Mouse (Mus musculus) stomach, embryonic 16.5 days (tissue): Measurements from ENCODE around the gene Mrto4. TPM values are rescaled to one million over a fixed set of nuclear protein-coding genes. Genes with fewer than 3 reads are reported as not detected.

Experiments used
- ATAC-seq: fragments of 200-750 bp; cut with Nextera tagmentation; 2 replicates; pipeline ENCODE4 v1.8.0; 2017; ENCODE audit warnings: moderate number of reproducible peaks, moderate TSS enrichment; ENCODE audit not compliant: insufficient read depth, low FRiP score
- H3K27ac ChIP-seq: fragments of 300-500 bp; sonication (generic); 2 replicates; pipeline ENCODE4 v1.5.1; 2014; ENCODE audit warnings: low read length
- H3K27me3 ChIP-seq: fragments of 300-500 bp; sonication (generic); 2 replicates; pipeline ENCODE4 v1.6.1; 2014; ENCODE audit warnings: low read length, control low read depth, mixed read lengths; ENCODE audit not compliant: control insufficient read depth, insufficient read depth
- H3K36me3 ChIP-seq: fragments of 300-500 bp; sonication (generic); 2 replicates; pipeline ENCODE4 v1.6.1; 2014; ENCODE audit warnings: low read length; ENCODE audit not compliant: control insufficient read depth, insufficient read depth
- H3K4me1 ChIP-seq: fragments of 300-500 bp; sonication (generic); 2 replicates; pipeline ENCODE4 v1.6.1; 2014; ENCODE audit warnings: low read length, control low read depth, mixed read lengths; ENCODE audit not compliant: control insufficient read depth, insufficient read depth
- H3K4me2 ChIP-seq: fragments of 300-500 bp; sonication (generic); 2 replicates; pipeline ENCODE4 v1.6.1; 2014; ENCODE audit warnings: low read depth, low read length, mixed read lengths
- H3K4me3 ChIP-seq: fragments of 300-500 bp; sonication (generic); replicated peaks from 2 replicates; pipeline ENCODE4 v1.5.1; 2014; ENCODE audit warnings: mild to moderate bottlenecking, low read length
- H3K9ac ChIP-seq: fragments of 300-500 bp; sonication (generic); 2 replicates; pipeline ENCODE4 v1.6.1; 2014; ENCODE audit warnings: low read length
- H3K9me3 ChIP-seq: fragments of 300-500 bp; sonication (generic); replicated peaks from 2 replicates; pipeline ENCODE4 v1.6.1; 2016; ENCODE audit warnings: low read length, control low read depth; ENCODE audit not compliant: control insufficient read depth
- WGBS: fragments of 180-500 bp; shearing (Covaris S2); extraction: QIAGEN DNeasy Blood & Tissue Kit; methylation state at CpG from one replicate; pipeline ENCODE4 v1.1.7; 2014; 5-methylcytosine and 5-hydroxymethylcytosine counted together
- polyA plus RNA-seq: library from polyadenylated mRNA; unstranded; fragments of >200 nt; fragmentation: Nextera tagmentation; extraction: Ambion mirVana; gene quantifications from 2 replicates; pipeline ENCODE4 v1.2.1, GENCODE M21; 2015

Mrto4 gene
- polyA plus RNA-seq, 1 experiment from 2014 or later = 87.1 TPM

GRCm38 (mm10) chr4:139345416-139346019 is 6.9 kb downstream of the Mrto4 start:
- Histone ChIP-seq H3K4me2 (no peak overlapping the region), H3K9ac (no peak overlapping the region), H3K4me1 (peaks cover 1% of the 10 kb centered on the region; the same call in 1 of the 2 replicates), H3K4me3 (no peak overlapping the region), H3K9me3 (no peaks in the 10 kb centered on the region), H3K27me3 (no peaks in the 10 kb centered on the region), H3K36me3 (peaks cover 13% of the 10 kb centered on the region; the same call in 1 of the 2 replicates), H3K27ac (no peak overlapping the region)
- ATAC-seq = no peak
- 81% methylated on average over 23 of the region's 23 CpGs for WGBS

GRCm38 (mm10) chr4:139343718-139344117 is 8.7 kb downstream of the Mrto4 start:
- no peak overlapping the region for H3K4me3 ChIP-seq
- H3K27ac ChIP-seq = no peak overlapping the region
- no peak; the same call in 1 of the 2 replicates for ATAC-seq
- no peaks in the 10 kb centered on the region for H3K4me1 ChIP-seq
- H3K9ac ChIP-seq = no peak overlapping the region
- H3K36me3 ChIP-seq = peaks cover 6% of the 10 kb centered on the region; the same call in 1 of the 2 replicates
- 61% methylated on average over 5 of the region's 5 CpGs for WGBS
- no peak overlapping the region for H3K4me2 ChIP-seq
- no peaks in the 10 kb centered on the region for H3K27me3 ChIP-seq
- no peaks in the 10 kb centered on the region for H3K9me3 ChIP-seq

- peaks cover 4% of the 10 kb centered on the region; the same call in 1 of the 2 replicates for H3K4me1 ChIP-seq
- no peak for ATAC-seq
- no peak overlapping the region for H3K27ac ChIP-seq
- 71% methylated on average over 7 of the region's 7 CpGs for WGBS
- H3K4me3 ChIP-seq = no peak overlapping the region
- no peaks in the 10 kb centered on the region for H3K27me3 ChIP-seq
- no peak overlapping the region for H3K9ac ChIP-seq
- no peaks in the 10 kb centered on the region for H3K9me3 ChIP-seq
- H3K36me3 ChIP-seq = no peaks in the 10 kb centered on the region
- H3K4me2 ChIP-seq = no peak overlapping the region
These were observed 10.7 kb downstream of the Mrto4 start for GRCm38 (mm10) chr4:139341556-139342233.

- Histone ChIP-seq H3K27ac (no peak overlapping the region), H3K4me3 (no peak overlapping the region), H3K9me3 (no peaks in the 10 kb centered on the region), H3K36me3 (no peaks in the 10 kb centered on the region), H3K9ac (no peak overlapping the region), H3K4me2 (no peak overlapping the region), H3K27me3 (no peaks in the 10 kb centered on the region), H3K4me1 (peaks cover 4% of the 10 kb centered on the region; the same call in 1 of the 2 replicates)
- no peak for ATAC-seq
- 73% methylated on average over 4 of the region's 4 CpGs for WGBS
These were observed 11.5 kb downstream of the Mrto4 start for GRCm38 (mm10) chr4:139340835-139341234.

- 44% methylated on average over 33 of the region's 33 CpGs for WGBS
- Histone ChIP-seq H3K27ac (no peak overlapping the region), H3K36me3 (no peaks in the 10 kb centered on the region), H3K4me3 (no peak overlapping the region), H3K27me3 (no peaks in the 10 kb centered on the region), H3K4me2 (no peak overlapping the region), H3K9ac (no peak overlapping the region), H3K9me3 (no peaks in the 10 kb centered on the region), H3K4me1 (peaks cover 4% of the 10 kb centered on the region; the same call in 1 of the 2 replicates)
- no peak for ATAC-seq
These were observed 14.2 kb downstream of the Mrto4 start for GRCm38 (mm10) chr4:139338145-139338544.

- Histone ChIP-seq H3K4me2 (peak overlapping the region; percentile 50), H3K27ac (no peak overlapping the region), H3K4me1 (peaks cover 4% of the 10 kb centered on the region; the same call in 1 of the 2 replicates), H3K27me3 (no peaks in the 10 kb centered on the region), H3K4me3 (peak overlapping the region; percentile 32), H3K9me3 (no peaks in the 10 kb centered on the region), H3K9ac (peak overlapping the region; percentile 50; the same call in 1 of the 2 replicates), H3K36me3 (no peaks in the 10 kb centered on the region)
- 17% methylated on average over 24 of the region's 24 CpGs for WGBS
- peak; percentile 70 for ATAC-seq
These were observed 15.4 kb downstream of the Mrto4 start for GRCm38 (mm10) chr4:139336822-139337483.

GRCm38 (mm10) chr4:139335507-139335906 is 16.9 kb downstream of the Mrto4 start:
- Histone ChIP-seq H3K36me3 (no peaks in the 10 kb centered on the region), H3K4me3 (no peak overlapping the region), H3K9me3 (no peaks in the 10 kb centered on the region), H3K9ac (no peak overlapping the region), H3K4me2 (no peak overlapping the region), H3K27ac (no peak overlapping the region), H3K4me1 (peaks cover 4% of the 10 kb centered on the region; the same call in 1 of the 2 replicates), H3K27me3 (no peaks in the 10 kb centered on the region)
- WGBS = 45% methylated on average over 7 of the region's 7 CpGs
- ATAC-seq = peak; percentile 25

GRCm38 (mm10) chr4:139334631-139335295 is 17.6 kb downstream of the Mrto4 start:
- Histone ChIP-seq H3K36me3 (no peaks in the 10 kb centered on the region), H3K9ac (no peak overlapping the region), H3K4me1 (peaks cover 4% of the 10 kb centered on the region; the same call in 1 of the 2 replicates), H3K4me3 (no peak overlapping the region), H3K9me3 (no peaks in the 10 kb centered on the region), H3K27me3 (no peaks in the 10 kb centered on the region), H3K4me2 (no peak overlapping the region), H3K27ac (no peak overlapping the region)
- ATAC-seq = no peak
- 50% methylated on average over 6 of the region's 9 CpGs for WGBS
